Mouse (Mus musculus) heart, postnatal 10 days (tissue): Measurements from ENCODE around the gene Plch2. TPM values are rescaled to one million over a fixed set of nuclear protein-coding genes. Genes with fewer than 3 reads are reported as not detected.
A peak's percentile ranks its signal among the peaks of the same experiment; 100 is the strongest.

Source experiments
- DNase-seq, 2 experiments: peaks; one replicate each; pipeline ENCODE4 v3.0.0; 2021
- intact Hi-C: fragments of 180-260 bp; cut with DNase I; formaldehyde crosslinking; loops from one replicate; pipeline ENCODE4 v1.15.1; 2025
- total RNA-seq, 2 experiments: library from RNA; stranded (reverse); gene quantifications; 2 replicates each; pipeline ENCODE4 v1.2.3; 2021

Plch2 gene
- total RNA-seq, 2 experiments from 2014 or later, result not detected

DNA sequence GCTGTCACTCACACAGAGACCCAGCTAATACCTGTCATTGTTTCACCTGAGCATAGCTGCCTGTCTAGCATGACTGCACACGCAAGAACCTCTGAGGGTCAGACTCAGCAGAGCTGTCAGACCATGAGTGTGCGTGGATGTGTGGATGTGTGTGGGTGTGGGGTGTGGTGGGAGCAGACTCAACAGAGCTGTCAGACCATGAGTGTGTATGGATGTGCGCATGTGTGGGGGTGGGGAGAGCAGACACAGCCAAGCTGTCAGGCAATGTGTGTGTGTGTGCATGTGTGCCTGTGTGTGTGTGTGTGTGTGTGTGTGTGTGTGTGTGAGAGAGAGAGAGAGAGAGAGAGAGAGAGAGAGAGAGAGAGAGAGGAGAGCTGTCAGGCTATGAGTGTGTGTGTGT is 51.3 kb downstream of the Plch2 start:
- DNase-seq, result no peak
- intact Hi-C loops, result no loop called here

DNA sequence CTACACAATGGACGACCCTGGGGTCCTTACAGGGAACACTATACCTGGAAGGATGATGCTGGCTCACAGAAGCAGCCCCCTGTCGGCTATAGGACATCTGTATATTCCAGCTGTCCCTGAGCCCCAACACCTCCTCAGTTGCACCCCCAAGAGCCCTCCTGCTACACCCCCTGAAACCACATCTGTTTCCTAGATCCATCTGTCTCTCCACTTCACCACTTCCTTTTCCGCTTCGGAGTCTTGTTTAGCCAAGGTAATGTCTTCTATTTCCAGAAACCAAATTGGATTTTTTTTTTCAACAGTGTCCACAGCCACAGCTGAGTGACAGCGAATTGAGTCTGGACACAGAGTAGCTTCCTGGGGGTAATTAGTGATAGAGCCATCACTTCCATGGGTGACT is 57.2 kb downstream of the Plch2 start:
- intact Hi-C loops, result no loop called here
- no peak for DNase-seq

DNA sequence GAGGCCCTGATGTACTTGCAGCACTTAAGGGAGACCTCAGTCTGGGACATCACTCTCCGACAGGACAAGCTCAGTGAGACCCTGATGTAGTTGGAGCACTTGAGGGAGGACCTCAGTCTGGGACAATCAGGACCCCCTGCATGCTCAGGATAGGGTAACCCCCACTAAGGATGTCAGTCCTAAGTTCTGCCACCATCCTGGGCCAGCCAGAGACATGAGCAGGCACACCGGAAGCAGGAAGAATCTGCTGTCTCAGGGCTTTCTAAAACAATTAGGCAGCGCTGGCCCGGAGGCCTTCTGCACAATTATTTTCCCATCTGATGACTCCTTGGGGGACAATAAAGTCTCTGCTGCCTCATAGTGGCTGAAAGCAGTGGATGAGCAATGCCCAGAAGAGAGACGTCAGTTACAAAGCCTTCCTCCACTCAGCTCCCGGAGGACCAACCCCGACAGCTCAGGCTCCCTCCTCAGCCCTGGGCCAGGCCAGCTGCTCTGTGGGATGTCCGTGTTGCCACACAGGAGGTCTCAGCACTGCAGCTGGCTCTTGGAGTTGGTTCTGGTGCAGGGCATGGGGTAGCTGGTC is 59.9 kb downstream of the Plch2 start:
- DNase-seq, result peak in 1 of 2 experiments; percentile 34
- intact Hi-C loops, result no loop called here

DNA sequence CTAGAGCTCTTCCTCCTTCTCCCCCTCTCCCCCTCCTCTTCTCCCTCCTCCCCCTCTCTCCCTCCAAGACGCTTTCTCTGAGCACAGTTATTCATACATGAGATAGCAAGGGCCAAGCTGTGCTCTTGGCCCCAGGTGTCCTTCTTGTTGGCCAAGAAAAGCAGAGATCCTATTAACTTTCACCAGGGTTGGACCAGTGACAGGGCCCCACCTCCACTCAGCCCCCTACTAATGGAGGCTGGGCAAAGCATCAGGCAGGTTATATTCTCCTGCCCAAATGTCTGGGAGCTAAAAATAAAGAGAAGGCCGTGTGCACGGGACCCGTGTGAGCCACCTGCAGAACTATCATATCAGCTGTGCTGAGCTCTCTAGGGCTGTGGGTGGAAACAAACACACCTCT is 61.7 kb downstream of the Plch2 start:
- intact Hi-C loops, result no loop called here
- no peak for DNase-seq

DNA sequence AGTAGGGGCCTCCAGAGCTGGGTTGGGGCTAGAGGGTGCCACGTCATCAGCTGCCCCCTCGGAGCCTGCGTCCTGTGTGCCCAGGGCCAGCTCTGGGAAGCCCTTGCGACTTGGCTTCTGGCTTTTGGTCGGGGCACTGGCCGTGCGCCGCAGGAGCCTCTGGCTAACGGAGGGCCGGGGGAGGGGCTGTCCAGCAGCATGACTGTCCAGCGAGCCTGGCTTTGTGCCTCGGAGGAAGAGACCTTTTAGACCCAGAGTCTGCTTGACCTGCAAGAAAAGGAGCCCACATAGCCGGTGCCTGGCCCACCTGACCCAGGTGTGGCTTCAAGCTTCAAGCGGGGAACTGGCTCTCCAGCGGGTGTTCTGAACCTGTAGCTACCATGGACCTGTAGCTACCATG is 69.8 kb downstream of the Plch2 start:
- DNase-seq, result no peak
- intact Hi-C loops, result loop anchor here (5.0 kb wide), 1 partner anchor 109 kb away; no protein-coding TSS in a partner anchor

DNA sequence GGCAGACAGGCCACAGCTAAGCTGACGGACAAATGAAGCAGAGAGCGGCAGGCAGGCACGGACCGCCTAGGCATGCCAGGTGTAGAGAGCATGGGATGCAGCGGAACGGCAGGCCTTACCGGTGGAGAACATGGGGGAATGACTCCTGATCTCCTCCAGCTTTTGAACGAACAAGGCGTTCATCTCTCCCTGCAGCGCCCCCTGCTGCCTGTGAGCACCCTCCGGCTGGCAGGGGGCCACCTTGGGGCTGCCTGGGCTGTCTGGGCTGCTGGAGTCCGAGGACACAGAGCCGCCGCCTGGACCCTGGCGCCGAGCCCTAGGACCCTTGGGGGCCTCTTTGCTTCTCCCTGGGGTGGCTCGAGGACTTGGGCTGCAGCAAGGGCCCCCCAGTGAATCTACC is 70.5 kb downstream of the Plch2 start:
- peak; percentile 81 to 92 for DNase-seq
- intact Hi-C loops, result loop anchor here (5.0 kb wide), 1 partner anchor 109 kb away; no protein-coding TSS in a partner anchor

DNA sequence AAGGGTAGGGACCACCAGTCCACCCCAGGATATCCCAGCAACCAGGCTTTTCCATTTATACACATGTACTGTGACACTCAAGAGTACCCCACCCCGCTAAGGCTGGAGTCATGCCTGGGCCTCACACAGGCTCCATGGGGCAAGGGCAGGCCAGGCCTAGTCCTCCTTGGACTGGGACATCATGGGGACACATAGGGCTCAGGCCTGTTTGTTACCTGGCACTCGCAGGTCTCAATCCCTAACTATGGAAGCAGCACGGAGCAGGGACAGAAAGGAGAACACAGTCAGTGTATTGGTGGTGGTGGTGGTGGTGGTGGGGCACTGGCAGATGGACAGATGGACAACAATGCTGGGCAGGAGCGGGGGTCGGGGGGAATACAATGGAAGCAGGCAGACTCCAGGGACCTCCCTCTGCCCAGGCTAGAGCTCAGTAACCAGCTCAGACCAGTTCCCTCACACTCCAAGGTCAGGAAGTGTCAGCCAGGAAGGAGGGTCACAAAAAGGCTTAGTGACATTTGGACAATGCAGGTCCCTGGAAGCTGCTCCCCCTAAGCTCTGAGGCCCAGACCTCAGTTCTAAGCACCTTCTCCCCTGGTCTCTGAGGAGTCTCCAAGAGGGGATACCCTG is 71.3 kb downstream of the Plch2 start:
- intact Hi-C loops, result loop anchor here (5.0 kb wide), 1 partner anchor 108 kb away; no protein-coding TSS in a partner anchor
- no peak for DNase-seq

DNA sequence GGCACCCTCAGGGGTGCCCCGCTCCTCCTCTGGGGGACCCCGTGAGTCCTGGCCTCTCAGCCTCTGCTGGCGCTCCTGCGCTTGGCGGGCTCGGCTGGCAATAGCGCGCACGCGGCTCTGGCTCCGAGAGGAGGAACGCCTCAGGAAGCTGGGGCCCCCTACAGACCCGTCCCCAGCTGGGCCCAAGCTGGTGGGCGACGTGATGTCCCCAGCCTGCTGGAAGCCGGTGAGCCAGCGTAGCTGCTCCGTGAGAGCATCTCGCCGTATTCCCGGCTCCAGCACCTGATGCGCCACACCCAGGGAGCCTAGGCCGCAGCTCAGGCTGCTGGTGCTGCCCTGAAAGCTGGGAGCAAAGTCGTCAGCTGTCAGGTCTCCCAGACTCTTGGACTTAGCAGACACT is 72.8 kb downstream of the Plch2 start:
- DNase-seq, result no peak
- intact Hi-C loops, result no loop called here

DNA sequence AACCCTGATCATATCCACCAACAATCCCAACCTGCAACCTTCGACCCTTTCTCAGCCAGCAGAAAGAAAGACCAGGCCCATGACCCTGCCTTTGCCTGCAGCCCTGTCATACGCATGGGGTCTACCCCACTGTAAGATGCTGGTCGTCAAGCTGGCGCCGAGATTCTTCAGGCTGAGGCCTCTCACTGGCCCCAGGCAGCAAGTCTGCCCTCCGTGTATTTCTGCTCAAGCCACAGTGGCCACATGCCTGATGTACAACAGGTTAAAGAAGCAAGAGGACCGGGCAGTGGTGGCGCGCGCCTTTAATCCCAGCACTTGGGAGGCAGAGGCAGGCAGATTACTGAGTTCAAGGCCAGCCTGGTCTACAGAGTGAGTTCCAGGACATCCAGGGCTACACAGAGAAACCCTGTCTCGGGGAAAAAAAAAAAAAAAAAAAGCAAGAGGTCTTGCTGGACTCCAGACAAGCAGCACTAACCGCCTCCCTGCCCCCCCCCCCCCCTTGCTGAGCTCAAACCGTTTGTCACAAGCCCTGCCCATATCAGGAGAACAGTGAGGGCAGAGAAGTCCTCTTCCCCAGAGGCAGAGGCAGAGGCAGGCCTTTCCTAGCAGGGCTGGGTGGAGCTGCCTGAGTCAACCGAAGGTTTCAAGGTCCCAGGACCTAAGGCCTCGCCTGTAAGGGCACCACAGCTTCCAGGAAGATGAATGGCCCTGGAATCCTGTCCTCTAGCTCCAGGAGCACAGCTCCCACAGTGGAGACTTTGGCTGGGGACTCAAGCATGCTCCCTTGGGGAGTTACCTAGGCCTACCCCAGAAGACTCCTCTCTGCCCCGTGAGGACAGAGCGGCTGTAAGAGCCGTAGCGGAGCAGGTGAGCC is 74.1 kb downstream of the Plch2 start:
- DNase-seq, result no peak
- intact Hi-C loops, result no loop called here

DNA sequence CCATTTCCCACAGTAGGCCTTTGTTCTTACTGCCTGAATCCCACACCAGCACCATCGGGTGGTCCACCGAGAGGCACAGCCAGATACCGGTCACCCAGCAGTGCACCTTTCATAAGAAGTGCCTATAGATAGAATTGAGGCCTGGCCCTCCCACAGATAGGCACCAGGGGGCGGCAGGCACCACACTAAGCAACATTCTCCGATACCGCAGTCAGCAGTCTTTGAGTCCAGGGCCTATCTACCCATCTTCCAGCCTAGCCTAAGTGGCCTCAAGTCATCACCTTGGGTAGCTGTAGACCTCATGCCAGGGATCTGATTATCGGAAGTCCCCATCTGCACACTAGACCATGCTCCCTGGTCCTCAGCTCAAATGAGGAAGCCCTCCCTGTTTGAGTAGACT is 75.1 kb downstream of the Plch2 start:
- peak; percentile 58 to 74 for DNase-seq
- intact Hi-C loops, result loop anchor here (1.0 to 2.0 kb wide), 2 partner anchors 71 to 85 kb away; no protein-coding TSS in a partner anchor

DNA sequence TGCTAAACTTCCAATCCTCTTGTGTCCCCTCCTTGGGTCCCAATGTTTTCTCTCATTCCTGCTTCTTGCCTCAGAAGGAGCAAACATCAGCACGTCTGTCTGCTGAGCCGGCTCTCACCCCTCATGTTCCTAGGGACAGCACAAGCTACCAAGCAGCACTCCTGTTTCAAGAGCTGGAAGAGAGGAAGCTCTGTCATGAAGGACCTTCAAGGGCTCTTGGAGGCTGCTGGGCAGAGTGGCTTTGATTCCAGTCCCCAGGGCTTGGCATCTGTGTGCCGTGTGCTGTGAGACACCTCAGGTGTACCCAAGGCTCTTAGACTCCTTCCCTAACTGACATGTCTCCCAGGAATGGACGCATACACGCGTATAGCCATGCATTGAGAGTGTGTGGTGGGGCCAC is 75.5 kb downstream of the Plch2 start:
- intact Hi-C loops, result loop anchor here (1.0 to 2.0 kb wide), 2 partner anchors 72 to 85 kb away; no protein-coding TSS in a partner anchor
- DNase-seq, result no peak

DNA sequence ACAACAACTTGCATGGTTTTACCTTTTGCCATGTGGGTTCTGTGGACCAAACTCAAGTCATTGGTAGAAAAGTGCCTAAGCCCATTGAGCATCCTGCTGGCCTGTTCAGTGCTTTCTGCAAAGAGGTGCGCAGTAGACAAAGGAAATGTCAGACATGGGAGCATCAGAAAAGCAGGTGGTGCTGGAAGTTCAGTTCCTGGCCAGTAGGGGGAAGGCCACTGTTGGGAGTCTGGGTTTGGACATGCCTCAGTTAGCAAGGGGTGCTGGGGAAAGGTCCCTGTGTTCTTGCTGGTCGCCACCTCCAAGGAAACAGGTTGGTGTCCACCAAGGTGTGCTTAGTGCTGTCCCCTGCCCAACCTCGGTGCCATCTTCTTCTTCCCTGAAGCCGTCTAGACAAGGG is 76.5 kb downstream of the Plch2 start:
- DNase-seq, result no peak
- intact Hi-C loops, result loop anchor here (2.0 kb wide), 1 partner anchor 73 kb away; no protein-coding TSS in a partner anchor

DNA sequence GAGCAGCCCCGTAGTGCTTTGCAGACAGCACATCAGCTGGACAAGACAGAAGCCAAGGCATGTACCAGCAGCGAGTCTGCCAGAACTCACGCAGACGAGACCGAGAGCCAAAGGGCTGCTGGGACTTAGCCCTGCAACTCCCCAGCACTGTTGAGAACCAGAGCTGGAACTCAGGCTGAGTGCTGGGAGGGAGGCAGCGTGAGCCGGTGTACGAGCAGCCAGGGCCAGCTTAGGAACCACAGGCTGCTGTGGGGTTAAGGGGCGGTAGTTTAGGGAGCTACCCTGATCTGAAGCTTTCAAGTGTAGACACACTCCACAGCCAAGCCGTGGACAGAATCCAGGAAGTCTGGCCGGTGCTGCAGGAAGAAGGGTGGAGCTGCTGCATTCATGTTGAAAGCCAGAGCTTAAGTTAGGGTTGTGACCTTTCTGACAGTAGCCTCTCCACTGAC is 82.4 kb downstream of the Plch2 start:
- peak; percentile 57 to 65 for DNase-seq

DNA sequence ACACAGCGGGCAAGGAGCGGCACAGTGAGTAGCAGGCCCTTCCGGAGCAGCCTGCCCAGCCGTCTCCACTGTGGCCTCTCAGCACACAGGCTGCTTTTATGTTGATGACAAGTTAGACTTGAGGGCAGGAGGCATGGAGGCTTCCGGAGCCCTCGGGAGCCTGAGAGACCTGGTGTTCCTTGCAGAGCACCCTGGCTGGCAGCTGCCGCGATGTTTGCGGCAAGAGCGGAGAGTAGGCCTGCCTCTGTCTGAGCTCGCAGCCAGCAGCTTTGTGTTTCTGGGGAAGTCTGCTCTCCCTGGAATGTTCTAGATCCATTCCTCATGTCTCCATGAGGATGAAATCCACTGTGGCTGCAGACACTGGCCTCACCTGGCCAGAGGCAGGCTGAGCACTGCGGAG is 84.0 kb downstream of the Plch2 start:
- intact Hi-C loops, result no loop called here

More for the DNA sequence above, 82.4 kb downstream of the Plch2 start:
- intact Hi-C loops, result no loop called here

DNA sequence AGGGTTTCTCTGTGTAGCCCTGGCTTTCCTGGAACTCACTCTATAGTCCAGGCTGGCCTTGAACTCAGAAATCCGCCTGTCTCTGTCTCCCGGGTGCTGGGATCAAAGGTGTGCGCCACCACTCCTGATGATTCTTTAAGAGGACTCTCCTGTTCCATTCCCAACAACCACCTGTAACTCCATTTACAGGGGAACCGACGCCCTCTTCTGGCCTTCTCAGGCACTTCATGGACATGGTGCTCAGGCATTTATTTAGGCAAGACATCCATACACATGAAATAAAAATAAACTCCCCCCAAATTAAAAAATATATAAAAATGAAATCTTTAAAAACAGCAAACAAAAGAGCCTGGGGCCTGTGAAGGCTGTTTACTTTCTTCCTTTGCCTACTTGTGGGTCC is 89.4 kb downstream of the Plch2 start:
- intact Hi-C loops, result loop anchor here (5.0 to 10.0 kb wide), 2 partner anchors 100 to 278 kb away; partner anchors contain the start of genes Faap20 and Pex10
- DNase-seq, result peak in 1 of 2 experiments; percentile 54

More for the DNA sequence above, 84.0 kb downstream of the Plch2 start:
- DNase-seq, result no peak

DNA sequence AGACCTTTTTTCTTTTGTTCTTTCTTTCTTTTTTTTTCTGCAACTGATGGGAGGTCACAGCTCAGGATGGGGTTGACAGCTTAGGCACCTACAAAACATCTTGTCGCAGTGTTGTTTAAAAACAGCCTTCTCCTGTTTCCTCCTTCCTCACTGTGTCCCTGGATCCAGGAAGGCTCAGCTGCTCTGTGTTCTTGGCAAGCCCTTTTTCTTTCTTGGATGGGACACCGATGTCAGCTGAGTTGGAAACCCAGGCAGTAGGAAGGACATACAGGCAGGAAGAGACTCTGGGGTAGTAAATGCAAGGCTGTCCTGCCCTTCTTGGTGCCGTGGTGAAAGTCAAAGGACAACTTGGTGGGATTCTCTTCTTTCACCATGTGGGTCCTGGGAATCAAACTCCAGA is 90.7 kb downstream of the Plch2 start:
- DNase-seq, result peak; percentile 53 to 67
- intact Hi-C loops, result loop anchor here (5.0 to 10.0 kb wide), 2 partner anchors 101 to 279 kb away; partner anchors contain the start of genes Faap20 and Pex10

DNA sequence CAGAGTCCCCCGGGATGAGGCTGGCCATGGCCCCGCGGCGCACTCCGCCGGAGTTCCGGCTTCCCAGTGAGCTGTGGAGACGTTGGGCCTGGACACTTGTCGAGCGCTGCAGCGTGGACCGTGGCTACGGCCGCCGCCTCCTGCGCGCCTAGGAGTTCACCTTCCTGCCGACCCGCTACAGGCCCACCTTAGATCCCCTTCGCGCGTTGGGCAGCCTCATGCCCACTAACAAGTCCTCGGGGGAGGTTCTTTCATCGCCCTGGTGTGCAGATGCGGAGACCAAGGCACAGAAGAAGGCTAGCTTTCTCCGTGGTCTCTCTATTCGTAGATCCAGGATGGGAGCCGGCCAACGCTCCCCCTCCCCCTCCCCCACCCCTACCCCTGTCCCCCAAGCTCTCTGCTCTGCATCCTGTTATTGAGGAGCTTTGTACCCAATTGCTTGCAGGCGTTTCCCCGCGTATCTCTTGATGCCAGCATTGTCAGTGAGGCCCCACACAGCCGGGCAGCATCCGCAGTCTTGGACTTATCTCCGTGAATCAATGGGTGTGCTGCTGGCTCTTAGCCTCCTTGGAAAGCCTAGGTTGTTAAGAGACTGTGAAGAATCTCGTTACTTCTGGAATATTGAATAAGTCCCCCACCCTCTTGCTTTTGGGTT is 91.9 kb downstream of the Plch2 start:
- no peak for DNase-seq
- intact Hi-C loops, result loop anchor here (5.0 to 10.0 kb wide), 2 partner anchors 103 to 280 kb away; partner anchors contain the start of genes Faap20 and Pex10

DNA sequence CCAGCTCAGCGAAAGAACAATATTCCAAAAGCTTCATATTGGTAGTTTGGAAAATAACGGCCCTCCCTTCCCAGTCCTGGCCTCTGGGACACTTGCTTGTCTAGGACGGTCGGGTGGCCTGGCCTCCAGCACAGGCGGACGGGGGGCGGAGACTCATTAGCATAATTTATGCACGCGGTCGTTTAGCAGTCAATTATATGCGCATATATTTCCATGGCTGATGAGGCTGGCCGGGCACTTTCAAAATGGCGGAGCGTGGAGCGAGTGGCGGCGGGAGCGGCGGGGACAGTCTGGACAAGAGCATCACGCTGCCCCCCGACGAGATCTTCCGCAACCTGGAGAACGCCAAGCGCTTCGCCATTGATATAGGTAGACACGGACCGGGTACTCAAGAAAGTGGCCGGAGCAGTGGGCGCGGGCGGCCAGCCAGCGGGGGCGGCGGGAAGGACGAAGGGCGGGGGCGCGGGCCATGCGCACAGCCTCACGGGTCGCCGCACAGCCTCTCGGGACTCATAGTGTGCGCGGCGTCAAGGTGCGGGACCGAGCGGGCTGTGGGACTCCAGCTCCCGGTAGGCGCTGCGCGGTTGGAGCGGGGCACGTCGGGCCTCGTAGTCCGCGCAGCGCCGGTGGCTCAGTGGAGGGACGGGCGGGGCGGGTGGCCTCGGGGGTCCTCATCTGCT is 92.5 kb downstream of the Plch2 start, which contains the start of gene Pank4:
Gene Pank4, plus strand, starts transcription at position 223 of the 680 bp plus-strand sequence.
- intact Hi-C loops, result loop anchor here (10.0 kb wide), 1 partner anchor 281 kb away; the partner anchor contains the start of gene Faap20
- DNase-seq, result peak; percentile 93 to 94

DNA sequence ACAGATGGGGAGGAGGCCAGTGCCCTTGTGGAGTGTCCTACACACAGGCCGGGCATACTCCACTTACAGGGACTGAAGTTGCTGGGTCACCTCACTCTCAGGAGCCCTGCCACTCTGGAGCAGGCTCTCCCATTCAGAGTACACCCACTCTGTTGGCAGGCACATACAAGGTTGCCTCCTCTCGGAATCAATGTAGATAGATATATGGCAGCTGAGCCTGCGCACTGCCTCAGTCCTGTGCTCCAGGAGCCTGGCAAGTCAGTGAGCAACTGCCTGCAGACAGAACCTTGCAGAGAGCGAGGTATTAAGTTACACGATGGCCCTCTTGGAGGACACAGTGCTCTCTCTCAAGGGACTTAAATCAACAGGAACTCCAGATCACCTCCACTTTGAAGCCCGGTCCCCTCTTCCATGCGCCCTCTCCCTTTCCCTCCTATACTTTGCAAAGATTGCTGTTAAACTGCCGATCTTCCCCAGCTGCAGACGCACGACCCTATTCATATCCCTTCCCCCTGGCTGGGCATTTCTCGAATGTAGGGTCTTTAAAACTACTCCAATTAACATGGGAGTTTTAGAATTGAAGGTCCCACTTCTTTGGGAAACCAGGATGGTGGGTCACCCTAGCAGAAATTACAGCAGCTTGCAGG is 93.3 kb downstream of the Plch2 start:
- intact Hi-C loops, result loop anchor here (10.0 kb wide), 1 partner anchor 281 kb away; the partner anchor contains the start of gene Faap20
- no peak for DNase-seq
